Mouse (Mus musculus) lung, postnatal 0 days (tissue): ENCODE measurements around the gene H2-M5.
"Not testable (repeated sequence)": the region's sequence is repeated elsewhere in the genome, so short reads cannot be mapped to it uniquely, and the experiment has no call there.

Experiments
- CTCF ChIP-seq: IDR thresholded peaks from 2 replicates; pipeline ENCODE4 v1.5.1; 2016; ENCODE audit warnings: antibody characterized with exemption, mild to moderate bottlenecking
- EP300 ChIP-seq: IDR thresholded peaks from 2 replicates; pipeline ENCODE4 v1.6.1; 2016; ENCODE audit warnings: antibody characterized with exemption, mild to moderate bottlenecking, control low read depth

- not testable (repeated sequence) for TF ChIP-seq CTCF, EP300
Observed at GRCm38 (mm10) chr17:36990630-36991029, 1.3 kb upstream of the H2-M5 start.
